ENCODE assay signal across 9 mouse cellular contexts in the genomic region with DNA sequence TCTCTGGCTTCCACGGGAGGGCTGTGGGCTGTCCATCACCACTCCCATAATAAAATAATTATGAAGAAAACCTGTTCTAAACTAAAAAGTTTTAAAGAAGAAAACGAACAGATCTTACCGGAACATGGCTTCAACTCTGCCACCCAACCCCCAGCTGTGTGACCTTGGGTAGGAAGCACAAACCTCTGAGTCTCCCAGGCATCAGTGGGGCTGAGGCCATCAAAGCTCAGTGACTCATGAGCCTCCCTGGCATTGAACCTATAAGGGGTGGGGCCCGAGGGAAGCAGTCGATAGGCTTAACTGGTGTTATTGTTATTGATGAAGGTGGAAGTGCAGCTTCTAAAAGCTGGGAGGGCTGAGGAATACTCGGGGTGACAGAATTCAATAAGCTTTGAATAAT.
"Had no signal": no experiment of that assay in that cellular context is flagged by ENCODE, and none has a peak within 500 bp of the region (broad histone marks: within the 10 kb centered on the region; RNA-seq: fewer than 3 reads in every experiment).

No protein-coding gene starts in this region.

- H3K9ac ChIP-seq: limb, embryonic 13.5 days; liver, embryonic 14.5 days; neural tube, embryonic 12.5 days had no signal

- H3K36me3 ChIP-seq: limb, embryonic 13.5 days; neural tube, embryonic 12.5 days had no signal

- H3K4me3 ChIP-seq: limb, embryonic 13.5 days; neural tube, embryonic 12.5 days had no signal

- DNase-seq: left cerebral cortex, postnatal 4 days; lung, adult 18-20 months; midbrain, embryonic 14.5 days; right cerebral cortex, postnatal 14 days; thymus, postnatal 4 days had no signal

- H3K27ac ChIP-seq: limb, embryonic 13.5 days; liver, embryonic 14.5 days; neural tube, embryonic 12.5 days; stomach, postnatal 0 days had no signal

- H3K27me3 ChIP-seq: limb, embryonic 13.5 days; neural tube, embryonic 12.5 days had no signal

- H3K4me2 ChIP-seq: limb, embryonic 13.5 days; neural tube, embryonic 12.5 days had no signal
